Mouse (Mus musculus) retina, postnatal 1 day (tissue): Measurements from ENCODE around the gene Ssrp1.

Experiments used
- DNase-seq: peaks from one replicate; pipeline ENCODE4 v3.0.0-alpha.2; 2012

Ssrp1 gene

DNA sequence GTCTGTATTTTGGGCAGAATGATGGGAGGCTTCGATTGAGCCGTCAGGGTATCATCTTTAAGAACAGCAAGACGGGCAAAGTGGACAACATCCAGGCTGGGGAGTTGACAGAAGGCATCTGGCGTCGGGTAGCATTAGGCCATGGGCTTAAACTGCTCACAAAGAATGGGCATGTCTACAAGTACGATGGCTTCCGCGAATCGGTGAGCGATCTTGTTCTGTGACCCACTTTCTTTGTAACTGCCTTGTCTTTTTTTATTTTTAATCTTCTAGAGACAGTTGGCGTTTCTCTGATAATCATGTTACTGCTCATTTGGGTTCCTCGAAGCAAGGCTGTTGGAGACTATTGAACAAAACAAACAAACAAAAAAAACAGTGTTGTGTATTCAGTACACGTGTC is 1.3 kb downstream of the Ssrp1 start:
- DNase-seq, result peak; percentile 67

GRCm38 (mm10) chr2:85043623-85044022 is 6.6 kb downstream of the Ssrp1 start:
- no peak for DNase-seq

DNA sequence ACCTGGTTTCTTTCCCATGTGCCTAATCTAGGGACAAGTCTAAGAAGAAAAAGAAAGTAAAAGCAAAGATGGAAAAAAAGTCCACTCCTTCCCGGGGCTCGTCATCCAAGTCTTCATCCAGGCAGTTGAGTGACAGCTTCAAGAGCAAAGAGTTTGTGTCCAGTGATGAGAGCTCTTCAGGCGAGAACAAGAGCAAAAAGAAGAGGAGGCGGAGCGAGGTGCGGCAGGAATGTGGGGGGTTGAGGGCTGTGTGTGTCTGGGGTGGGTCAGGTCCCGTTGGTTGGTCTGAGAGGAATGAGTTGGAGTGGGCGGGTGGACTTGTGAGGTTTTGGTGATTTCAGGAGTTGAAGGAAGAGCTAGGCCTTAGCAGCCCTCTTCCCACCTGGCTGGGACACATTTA is 9.2 kb downstream of the Ssrp1 start:
- no peak for DNase-seq

DNA sequence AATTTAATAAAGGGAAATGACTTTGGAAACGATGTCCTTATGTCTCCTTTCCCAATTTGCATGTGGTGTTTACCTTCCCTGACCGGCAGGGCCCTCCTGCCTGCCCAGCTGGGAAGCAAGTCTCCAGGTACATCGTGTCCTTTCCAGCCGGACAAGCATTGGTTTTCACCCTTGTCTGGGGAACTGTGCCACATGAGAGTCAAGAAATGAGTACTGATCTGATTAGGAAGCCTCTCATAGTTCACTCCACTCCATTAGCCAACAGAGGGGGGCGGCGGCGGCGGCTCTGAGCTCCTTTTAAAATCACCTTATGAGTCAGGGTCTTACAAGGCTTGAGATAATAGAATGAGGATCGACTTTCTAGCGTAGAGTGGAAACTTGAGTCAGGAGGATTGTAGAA is 10.0 kb downstream of the Ssrp1 start:
- DNase-seq, result no peak

GRCm38 (mm10) chr2:85047596-85048167 is 10.6 kb downstream of the Ssrp1 start, which contains the start of gene Tnks1bp1:
TSS of gene Tnks1bp1 (plus strand) at chr2:85048022.
- DNase-seq, result peak; percentile 96

GRCm38 (mm10) chr2:85048168-85048751 is 11.2 kb downstream of the Ssrp1 start:
- DNase-seq, result peak; percentile 85

- DNase-seq, result peak; percentile 28
Measured at GRCm38 (mm10) chr2:85049277-85049676, 12.2 kb downstream of the Ssrp1 start.

DNA sequence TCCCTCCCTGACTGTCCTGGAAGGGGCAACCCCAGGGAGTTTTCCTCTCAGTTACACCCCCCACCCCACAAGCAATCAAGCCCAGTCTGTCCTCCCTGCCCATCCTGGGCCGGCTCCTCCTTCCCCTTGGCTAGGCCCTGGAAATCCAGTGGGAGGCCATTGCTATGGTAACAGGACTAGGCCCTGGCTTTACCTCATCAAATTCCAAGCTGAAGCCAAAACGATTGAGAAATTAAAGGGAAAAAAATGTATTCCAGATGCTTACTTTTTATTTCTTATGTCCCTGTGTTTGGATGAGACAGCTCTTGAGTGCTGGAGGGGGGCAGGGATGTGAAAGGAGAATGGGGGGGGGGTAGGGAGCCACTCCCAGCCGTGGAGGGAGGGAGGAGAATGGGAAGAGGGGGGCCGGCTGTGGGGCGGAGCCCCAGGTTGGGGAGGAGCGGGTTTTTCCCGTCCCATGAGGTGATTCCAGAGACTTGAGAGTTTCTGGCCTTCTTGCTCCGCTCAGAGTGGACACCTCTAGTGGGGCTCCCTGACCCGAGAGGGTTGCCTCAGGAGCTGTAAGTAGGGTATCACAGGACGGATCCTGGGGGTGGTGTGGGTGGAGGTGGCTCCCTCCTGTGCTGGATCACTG is 13.1 kb downstream of the Ssrp1 start:
- DNase-seq, result peak; percentile 71

GRCm38 (mm10) chr2:85050746-85051145 is 13.7 kb downstream of the Ssrp1 start:
- DNase-seq, result no peak

DNA sequence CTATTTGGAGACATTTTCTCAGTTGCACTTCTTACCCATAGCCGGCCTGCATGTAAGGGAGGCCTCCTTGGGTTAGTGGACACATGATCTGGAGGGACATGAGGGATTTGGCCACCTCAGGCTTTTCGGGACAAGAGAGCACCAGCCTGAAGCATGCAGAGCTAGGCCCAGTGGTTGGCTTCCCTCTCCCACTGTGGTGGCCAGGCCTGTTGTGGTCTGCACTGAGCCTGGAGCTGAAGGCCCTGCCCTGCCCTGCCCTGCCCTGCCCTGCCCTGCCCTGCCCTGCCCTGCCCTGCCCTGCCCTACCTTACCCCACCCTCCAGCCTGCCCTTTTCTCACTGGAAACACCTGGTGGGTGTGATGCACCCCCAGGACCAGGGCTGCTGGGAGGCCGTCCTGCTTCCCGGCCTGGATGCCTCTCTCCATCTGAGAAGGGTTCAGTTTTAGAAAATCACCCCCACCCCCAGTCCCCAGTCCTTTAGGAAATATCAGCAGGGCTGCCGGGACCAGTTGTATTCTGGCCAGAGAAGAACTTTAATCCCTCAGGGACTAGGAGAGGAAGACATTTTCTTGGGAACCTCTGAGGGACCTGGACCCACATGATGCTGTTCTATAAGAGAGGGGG is 16.3 kb downstream of the Ssrp1 start:
- no peak for DNase-seq

DNA sequence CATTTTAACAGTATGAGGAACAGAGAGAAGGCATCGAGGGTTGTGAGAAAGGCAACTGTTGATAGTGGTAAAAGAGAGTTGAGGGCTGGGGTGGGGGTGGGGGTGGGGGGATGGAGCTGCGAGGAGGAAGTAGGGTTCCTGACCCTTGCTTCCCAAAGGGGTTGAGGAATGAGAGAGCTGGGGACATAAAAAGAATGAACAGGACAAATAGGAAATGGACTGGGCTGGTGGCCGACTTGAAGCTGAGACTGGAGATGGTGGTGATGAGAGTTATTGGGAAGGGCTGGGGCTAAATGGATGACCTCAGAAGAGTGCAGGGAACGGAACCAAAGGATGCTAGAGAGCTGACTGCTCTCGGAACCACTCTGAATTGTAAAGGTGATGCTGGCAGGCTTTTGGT is 19.7 kb downstream of the Ssrp1 start:
- DNase-seq, result no peak

DNA sequence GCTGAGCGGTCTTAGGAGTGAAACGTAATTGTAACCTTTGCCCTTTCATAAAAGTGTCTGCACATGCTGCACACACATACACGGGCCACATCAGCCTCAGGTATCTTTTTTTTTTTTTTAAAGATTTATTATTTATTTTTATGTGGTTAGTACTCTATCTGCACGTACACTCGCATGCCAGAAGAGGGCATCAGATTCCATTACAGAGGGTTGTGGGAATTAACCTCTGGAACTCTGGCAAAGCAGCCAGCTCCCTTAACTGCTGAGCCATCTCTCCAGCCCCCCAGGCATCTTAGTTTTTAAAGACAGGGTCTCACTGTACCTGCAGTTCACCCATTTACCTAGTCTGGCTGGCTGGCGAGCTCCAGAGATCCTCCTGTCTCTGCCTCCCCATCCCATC is 22.6 kb downstream of the Ssrp1 start:
- DNase-seq, result no peak

- no peak for DNase-seq
Measured at GRCm38 (mm10) chr2:85060591-85061060, 23.6 kb downstream of the Ssrp1 start.

DNA sequence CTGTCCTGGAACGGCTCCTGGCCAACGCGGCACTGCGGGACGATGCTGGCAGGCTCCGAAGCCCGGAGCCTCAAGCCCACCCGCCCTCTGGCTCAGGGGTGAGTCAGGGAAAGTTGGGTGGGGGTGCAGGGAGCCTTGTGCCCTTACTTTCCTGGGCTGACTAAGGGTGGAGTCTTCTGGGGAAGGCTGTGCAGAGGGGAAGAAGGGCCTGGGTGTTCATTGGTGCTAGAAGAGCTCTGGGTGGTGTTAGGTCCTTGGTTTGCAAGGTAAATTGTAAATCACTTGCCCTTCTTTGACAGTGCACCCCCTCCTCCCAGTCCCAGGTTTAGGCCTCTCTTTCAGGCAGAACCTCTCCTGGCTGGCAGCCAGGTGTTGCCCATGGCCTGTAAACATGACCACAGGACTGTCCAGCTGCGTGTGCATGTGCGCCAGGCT is 24.1 kb downstream of the Ssrp1 start:
- DNase-seq, result no peak

DNA sequence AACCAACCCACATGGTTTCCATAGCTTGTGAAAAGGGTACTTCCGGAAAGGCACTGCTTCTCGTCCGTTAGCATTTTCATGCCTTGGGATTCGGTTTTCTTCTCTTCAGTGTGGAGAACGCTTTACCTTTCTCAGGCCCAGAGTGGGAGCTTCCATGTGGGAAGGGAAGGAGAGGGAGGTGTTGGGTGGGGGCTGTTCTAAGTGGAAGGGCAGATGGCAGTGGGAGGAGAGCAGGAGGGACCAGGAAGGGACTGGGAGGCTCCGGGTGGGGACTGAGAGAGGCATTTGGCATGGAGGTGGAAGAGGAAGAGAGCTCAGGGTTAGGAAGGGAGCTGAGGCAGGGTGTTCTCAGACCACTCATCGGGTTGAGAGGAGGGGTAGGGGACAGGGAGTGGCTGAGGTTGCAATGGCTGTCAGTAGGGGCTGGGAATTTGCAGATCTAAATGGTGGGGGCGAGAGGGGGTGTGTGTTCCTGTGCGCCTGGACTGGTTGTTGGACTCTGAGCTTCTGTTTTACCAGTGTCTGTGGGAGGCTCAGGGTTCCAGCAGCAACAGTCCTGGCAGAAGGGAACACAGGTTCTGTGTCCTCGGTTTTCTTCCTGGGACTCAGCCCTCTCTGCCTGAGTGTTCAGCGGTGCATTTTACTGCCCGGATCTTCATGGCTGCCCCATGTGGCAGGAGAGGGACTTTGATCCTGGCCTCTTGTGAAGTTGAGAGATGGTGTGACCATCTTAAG is 28.3 kb downstream of the Ssrp1 start:
- DNase-seq, result no peak

DNA sequence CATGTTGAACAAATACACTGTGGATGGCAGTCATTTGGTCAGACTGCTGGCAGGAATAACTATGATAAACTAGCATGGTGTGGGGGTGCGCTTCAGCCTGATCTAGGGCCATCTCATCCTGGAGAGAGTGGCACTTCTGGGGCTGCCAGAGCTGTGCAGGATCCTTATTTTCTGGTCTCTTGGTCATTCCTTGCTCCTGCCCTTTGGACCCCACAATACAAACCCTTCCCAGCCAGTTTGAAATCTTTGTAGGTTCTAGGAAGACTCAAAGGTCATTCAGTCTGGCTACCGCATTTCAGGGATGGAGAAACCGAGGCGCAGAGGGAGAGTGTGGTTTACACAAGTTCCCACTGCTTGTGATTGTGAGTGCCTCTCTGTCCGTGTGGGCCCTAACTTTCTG is 29.9 kb downstream of the Ssrp1 start:
- DNase-seq, result no peak

DNA sequence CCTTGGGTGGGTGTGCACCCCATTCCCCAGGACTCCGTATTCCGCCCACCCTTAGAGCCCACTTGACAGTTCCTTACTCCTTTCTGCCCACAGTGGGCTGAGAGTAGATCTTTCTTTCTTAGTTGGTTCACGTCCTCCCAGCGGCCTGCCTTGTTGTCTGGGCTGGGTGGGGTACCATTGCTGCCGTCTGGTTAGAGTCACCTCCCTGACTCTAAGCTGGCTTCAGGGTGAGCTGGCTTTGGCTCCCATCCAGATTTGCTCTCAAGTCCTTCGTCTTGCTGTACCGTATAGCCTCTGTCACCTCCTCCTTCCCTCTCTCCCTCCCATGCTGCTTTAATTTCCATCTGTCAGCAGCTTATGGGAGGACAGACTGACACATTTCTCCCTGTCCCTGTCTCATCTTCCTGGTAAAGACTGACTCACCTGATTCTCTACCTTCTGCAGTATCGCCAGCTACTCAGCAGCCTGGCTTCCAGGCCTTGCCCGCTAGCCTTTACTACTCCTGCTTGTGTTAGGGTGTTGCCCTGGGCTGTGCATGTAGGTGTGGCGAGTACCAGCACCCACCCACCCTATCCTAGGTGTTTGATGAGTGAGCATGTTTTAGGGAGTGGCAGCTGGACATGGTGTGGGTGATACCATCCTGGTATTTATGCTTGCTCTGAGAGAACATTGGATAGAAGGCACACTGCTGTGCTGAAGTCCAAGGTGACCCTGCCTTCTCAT is 31.0 kb downstream of the Ssrp1 start:
- peak; percentile 32 for DNase-seq

DNA sequence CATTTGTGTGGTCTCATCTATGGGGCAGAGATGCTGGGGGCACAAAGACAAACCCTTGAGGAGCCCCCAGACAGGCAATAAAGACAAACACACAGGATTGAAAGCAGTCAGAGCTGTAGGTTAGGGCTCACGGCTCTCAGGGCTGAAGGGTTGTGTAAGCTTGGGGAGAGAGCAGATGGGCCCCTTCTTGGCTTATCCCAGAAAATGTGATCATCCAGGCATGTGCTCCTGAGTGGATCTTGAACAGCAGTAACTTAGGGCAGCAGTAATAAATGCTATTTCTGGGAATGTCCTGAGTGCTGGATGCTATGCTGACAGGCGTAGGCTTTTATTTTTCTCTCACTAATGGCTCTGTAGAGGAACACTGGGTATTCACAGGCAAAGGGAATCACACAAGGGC is 31.6 kb downstream of the Ssrp1 start:
- no peak for DNase-seq

DNA sequence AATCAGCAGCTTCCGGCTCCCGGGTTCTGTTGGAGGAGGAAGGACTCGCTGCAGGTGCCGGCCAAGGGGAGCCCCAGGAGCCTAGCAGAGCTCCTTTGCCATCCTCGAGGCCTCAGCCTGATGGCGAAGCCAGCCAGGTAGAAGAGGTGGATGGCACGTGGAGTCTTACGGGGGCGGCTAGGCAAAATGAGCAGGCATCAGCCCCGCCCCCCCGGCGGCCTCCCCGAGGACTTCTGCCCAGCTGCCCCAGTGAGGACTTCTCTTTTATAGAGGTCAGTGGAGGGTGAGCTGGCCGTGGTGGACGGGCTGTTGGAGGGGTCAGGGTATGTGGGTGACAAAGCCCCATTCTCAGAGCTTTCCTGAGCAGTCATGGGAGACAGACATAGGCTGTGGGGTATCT is 33.1 kb downstream of the Ssrp1 start:
- no peak for DNase-seq

- DNase-seq, result no peak
Measured at GRCm38 (mm10) chr2:85071921-85072320, 34.9 kb downstream of the Ssrp1 start.

DNA sequence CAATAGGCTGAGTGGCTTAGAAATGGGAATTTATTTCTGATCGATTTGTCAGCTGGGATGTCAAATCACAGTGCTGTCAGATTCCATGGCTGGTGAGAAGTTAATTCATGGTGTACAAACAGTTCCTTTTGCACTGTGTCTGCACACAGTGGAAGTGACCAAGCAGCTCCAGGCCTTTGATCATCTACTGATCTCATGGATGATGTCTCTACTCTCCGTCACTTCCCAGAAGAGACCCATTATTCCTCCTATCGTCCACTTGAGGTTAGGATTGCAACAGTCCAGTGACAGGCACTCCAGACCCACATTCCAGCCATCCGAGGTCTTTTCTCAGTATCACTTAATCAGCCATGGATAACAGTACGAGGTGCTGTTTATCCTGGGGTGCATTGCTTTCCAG is 36.7 kb downstream of the Ssrp1 start:
- no peak for DNase-seq
